Mouse (Mus musculus) liver, adult (tissue): ENCODE data around the gene Vps35l.

Experiments
- GATA4 ChIP-seq: IDR thresholded peaks from 2 replicates; pipeline ENCODE4 v1.6.1; 2014; ENCODE audit warnings: mild to moderate bottlenecking, low read length; ENCODE audit not compliant: insufficient replicate concordance

The Vps35l gene

DNA sequence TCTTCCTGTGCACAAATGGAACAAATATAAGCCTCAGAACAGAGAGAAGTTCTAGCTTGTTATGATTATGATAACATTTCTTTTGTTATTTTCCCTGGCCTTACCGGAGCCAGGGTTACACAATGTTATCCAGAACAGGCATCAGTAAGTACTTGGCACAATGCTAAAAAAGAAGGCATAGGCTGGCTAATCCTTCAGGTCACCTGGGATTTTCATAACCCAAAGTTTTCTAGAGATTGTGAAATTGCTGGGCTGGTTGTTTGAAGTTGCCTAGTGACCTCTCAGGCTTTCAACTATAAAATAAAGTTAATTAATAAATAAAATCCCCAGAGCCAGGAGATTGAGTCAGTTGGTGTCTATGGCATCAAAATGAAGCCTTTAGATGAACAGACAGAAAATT is 25.2 kb upstream of the Vps35l start:
- no peak for TF ChIP-seq GATA4

GRCm38 (mm10) chr7:118718066-118718465 is 22.0 kb upstream of the Vps35l start:
- no peak for TF ChIP-seq GATA4

- no peak for TF ChIP-seq GATA4
Observed at GRCm38 (mm10) chr7:118723927-118724326, 16.1 kb upstream of the Vps35l start.

- no peak for TF ChIP-seq GATA4
Observed at GRCm38 (mm10) chr7:118725459-118725858, 14.6 kb upstream of the Vps35l start.

DNA sequence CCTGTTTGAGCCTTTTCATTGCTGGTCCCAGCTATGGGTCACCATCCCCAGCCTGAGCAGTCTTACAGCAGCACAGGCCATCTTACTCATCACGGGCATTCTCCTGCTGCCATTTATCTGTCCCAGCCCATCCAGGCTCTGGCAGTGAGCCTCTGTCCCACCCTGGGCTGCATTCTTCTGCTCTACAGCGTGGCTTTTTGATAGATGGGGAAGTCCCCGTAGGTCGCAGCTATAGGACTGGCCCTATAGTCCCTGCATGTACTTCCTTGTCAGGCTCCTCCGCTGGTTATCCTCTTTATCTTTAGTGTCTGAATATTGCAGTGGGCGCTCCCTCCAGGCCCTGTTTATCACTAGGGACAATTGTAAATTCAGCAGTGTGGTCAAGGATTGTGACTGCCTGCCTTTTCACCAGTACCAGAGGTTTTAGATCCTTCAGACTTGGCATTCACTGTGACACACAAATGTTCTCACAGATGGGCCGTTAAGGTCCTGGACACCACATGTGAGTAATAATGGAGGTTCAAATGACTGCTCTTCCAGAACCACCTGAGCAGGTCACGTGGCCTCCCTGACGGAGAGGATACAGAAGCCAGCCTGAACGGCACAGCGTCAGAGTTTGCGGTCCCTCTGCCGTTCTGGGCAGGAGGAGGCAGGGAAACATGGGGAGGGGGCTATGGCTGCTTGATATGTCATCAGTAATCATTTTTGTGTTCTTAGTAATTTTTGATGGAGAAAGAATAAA is 11.0 kb upstream of the Vps35l start:
- TF ChIP-seq GATA4: no peak

- no peak for TF ChIP-seq GATA4
Observed at GRCm38 (mm10) chr7:118731781-118732180, 8.2 kb upstream of the Vps35l start.

DNA sequence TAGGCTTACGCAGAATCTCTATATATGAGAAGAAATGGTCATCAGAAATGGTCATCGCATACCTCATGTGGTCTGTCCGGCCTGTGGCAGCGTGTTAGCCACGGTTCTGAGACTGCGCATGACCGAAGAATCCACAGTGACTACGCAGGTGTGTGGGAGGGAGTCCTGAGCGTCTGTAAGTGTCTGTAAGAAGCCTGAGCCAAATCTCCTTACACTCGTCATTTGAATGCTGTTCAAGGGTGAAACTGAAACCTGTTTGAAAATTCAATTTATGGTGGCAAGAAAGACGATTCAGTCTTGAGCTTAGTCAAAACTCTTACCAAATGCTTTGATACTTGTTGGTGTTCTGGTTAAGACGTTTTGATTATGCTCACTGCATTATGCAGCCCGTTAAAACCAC is 6.8 kb upstream of the Vps35l start:
- no peak for TF ChIP-seq GATA4

GRCm38 (mm10) chr7:118738730-118739129 is 1.3 kb upstream of the Vps35l start:
- TF ChIP-seq GATA4: no peak

DNA sequence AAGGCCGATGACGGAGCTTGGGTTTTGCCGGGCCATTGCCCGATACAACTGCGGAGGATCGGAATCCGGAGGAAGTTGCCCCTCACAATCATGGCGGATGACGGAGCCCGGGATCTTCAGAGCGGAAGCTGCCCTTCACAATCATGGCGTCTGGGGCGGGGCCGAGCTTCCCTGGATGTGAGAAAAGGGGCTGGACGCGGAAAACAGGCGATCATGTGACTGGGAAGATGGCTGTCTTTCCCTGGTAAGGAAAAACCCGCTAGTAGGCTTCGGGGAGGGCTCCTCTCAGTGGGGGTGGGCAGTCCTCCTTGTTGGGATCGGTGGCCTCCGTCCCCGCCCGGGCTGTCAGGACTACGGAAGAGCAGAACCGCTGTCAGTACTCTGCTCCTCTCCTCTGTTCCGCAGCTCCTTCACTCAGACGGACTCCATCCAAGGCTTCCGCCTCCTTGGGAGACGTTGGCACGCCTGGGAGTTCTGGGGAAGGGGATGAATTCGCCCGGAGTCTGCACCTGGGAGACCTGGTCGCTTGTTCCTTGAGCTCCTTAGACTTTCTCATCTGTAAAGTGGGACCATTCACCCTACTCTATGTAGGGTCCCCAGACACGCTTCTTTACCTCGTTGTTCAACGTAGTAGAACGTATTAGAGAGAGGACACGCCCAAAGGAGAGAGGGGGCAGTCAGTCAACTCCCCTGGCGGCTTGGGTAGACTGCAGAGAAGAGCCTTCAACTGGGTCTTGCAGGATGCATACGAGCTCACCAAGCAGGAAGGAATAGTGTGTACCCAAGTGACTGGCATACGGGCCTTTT is 709 bp downstream of the Vps35l start:
- TF ChIP-seq GATA4: no peak; the same call in 1 of the 2 replicates

- TF ChIP-seq GATA4: no peak
Observed at GRCm38 (mm10) chr7:118742278-118742677, 2.3 kb downstream of the Vps35l start.

DNA sequence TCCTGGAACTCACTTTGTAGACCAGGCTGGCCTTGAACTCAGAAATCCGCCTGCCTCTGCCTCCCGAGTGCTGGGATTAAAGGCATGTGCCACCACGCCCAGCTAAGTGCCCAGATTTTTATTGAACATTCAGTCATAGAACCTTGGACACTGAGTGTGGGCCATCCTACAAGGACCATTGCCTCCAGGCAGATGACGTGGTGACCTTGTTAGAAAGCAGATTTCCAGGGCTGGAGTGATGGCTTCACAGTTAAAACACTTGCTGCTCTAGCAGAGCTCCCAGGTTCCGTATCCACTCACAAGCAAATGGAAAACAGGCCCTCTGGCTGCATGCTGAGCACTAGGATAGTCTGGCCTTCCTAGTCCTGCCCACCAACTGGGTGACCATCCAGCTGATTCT is 4.7 kb downstream of the Vps35l start:
- TF ChIP-seq GATA4: no peak

GRCm38 (mm10) chr7:118747891-118748672 is 8.1 kb downstream of the Vps35l start:
- no peak for TF ChIP-seq GATA4

- no peak for TF ChIP-seq GATA4
Observed at GRCm38 (mm10) chr7:118749706-118750105, 9.7 kb downstream of the Vps35l start.

- no peak for TF ChIP-seq GATA4
Observed at GRCm38 (mm10) chr7:118751625-118752024, 11.6 kb downstream of the Vps35l start.

DNA sequence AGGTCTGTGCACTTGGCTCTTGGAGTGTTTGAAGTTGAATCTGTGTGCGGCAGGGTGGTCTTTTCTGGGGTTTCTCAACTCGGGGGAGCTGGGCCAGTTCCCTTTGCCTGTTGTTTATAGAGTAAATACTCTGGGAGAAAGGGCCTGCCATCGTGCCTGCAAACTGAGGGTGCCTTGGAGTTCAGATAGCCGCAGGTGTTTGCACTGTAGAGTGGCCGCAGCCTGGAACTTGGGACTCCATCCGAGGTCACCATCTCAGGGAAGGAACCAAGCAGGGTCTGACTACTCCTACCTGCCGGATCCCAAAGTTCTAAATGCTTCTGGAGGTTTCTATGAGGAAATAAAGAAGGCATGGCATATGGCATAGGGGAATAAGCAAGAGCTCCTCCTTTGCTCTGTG is 15.7 kb downstream of the Vps35l start:
- TF ChIP-seq GATA4: no peak
